Mouse (Mus musculus): ENCODE data around the gene Rab11fip4.

The Rab11fip4 gene

DNA sequence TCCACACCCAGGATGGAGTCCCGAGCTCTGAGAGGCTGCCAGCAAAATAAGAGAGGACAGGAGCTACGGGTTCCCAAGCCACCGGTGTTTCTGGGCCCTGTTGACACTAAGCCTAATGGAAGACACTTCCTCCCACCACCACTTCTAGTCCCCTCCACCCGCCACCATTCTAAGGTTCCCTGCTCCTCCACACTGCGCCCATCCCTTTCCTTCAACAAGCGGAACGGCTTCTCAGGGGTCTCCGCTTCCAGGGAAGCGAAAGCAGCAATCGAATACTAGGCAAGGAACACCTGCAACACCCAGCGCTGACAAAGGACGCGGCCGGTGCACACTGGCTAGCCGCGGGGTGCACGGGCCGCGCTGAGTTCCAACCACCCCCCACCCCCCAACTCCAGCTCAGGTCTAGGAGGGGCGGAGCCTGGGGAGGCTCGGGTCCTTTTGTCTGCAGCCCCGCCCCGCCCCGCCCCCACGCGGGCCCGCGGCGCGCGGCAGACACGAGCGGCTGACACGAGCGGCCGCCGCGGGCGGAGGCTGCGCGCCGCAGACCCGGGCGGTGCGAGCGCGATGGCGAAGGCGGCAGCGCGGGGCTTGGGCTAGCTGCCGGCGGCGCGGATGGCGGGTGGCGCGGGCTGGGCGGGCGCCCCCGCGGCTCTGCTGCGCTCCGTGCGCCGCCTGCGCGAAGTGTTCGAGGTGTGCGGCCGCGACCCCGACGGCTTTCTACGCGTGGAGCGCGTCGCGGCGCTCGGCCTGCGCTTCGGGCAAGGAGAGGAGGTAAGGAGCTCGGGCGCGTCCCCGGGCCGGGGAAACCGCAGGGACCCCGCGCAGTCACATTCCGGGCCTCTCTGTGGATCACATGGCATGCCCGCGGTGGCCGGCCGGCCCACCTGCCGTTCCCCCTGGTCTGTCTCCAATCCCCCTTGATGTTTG lies at the start of gene Rab11fip4:
Gene Rab11fip4 (plus strand): TSS at position 549 of the 927 bp plus-strand sequence.
- in situ Hi-C loops (cut with MboI, MseI): no loop called here

- in situ Hi-C loops (cut with MboI, MseI): no loop called here
Measured at GRCm38 (mm10) chr11:79552622-79553021, 38.4 kb upstream of the Rab11fip4 start.

DNA sequence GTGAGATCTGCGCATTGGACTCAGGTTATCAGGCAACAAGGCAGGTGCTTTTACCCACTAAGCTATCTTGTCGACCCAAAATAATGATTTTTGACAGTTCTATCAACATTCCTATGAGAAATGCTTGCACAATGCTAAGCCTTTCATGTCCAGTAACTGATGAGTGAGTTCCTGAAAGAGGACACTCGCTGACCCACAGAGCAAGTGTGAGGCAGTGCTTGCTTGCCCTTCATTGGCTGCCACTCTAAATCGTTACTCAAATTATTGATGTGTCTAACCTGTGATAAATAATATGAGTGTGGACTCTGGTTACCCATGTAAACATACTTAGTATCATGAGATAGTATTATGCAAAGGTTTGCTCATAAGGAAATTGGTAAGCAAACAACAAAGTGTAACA lies 30.5 kb upstream of the Rab11fip4 start:
- in situ Hi-C loops (cut with MboI, MseI): no loop called here

- in situ Hi-C loops (cut with MboI, MseI): no loop called here
Measured at GRCm38 (mm10) chr11:79563493-79563892, 27.5 kb upstream of the Rab11fip4 start.

DNA sequence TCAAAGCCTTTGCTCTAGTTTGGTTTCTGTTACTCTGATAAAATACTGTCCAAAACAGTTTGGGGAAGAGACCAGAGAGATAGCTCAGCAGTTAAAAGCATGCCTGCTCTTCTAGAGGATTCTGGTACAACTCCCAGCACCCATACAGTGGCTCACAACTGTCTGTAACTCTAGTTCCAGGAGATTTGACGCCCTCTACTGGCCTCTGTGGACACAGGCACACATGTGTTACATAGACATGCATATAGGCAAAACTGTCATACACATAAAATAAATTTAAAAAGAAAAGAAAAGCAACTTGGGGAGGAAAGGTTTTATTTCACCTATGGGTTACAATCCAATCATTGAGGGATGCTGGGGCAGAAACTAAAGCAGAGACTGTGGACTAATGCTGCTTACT lies 24.1 kb upstream of the Rab11fip4 start:
- in situ Hi-C loops (cut with MboI, MseI): no loop called here

DNA sequence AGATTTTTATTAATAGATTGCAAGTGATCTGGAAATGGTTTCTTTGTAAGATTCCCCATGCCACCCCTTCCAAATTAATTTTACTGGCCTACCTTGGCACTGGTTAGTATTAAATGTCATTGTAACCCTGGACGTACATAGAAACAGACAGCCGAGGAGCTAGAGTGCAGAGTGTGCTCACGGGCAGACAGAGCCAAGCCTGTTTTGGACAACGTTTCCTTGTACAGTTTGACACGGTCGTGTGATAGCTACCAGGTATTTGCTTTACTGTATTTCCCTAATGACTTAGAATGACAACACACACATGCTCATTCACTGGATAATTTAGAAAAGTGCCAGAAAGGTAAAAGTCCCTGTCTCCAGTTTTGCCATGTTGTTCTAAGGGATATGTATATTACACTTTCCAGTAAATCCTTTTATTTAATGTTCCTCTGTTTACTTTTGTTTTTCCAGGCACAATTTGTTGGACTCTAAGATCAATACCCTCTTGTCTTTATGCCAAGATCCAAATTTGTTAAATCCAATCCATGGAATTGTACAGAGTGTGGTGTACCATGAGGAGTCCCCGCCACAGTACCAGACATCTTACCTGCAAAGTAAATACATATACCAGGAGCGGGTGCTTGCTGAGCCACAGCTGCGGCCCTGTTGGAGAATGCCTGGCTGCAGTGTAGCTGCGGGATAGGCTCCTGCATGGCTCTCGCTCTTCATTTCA lies 22.7 kb upstream of the Rab11fip4 start:
- in situ Hi-C loops (cut with MboI, MseI): no loop called here

- in situ Hi-C loops (cut with MboI, MseI): loop anchor here (10.0 kb wide), 1 partner anchor 76 kb away; no protein-coding TSS in a partner anchor
Measured at GRCm38 (mm10) chr11:79570319-79570718, 20.7 kb upstream of the Rab11fip4 start.

GRCm38 (mm10) chr11:79573836-79574235 lies 17.2 kb upstream of the Rab11fip4 start:
- in situ Hi-C loops (cut with MboI, MseI): loop anchor here (10.0 kb wide), 1 partner anchor 79 kb away; no protein-coding TSS in a partner anchor

GRCm38 (mm10) chr11:79575383-79576073 lies 15.5 kb upstream of the Rab11fip4 start:
- in situ Hi-C loops (cut with MboI, MseI): loop anchor here (10.0 kb wide), 1 partner anchor 81 kb away; no protein-coding TSS in a partner anchor

GRCm38 (mm10) chr11:79577741-79578140 lies 13.3 kb upstream of the Rab11fip4 start:
- in situ Hi-C loops (cut with MboI, MseI): loop anchor here (10.0 kb wide), 1 partner anchor 83 kb away; no protein-coding TSS in a partner anchor

GRCm38 (mm10) chr11:79580660-79581059 lies 10.4 kb upstream of the Rab11fip4 start:
- in situ Hi-C loops (cut with MboI, MseI): loop anchor here (10.0 kb wide), 1 partner anchor 334 kb away; no protein-coding TSS in a partner anchor

GRCm38 (mm10) chr11:79581257-79581656 lies 9.8 kb upstream of the Rab11fip4 start:
- in situ Hi-C loops (cut with MboI, MseI): loop anchor here (10.0 kb wide), 1 partner anchor 334 kb away; no protein-coding TSS in a partner anchor

- in situ Hi-C loops (cut with MboI, MseI): loop anchor here (10.0 kb wide), 1 partner anchor 331 kb away; no protein-coding TSS in a partner anchor
Measured at GRCm38 (mm10) chr11:79584191-79584590, 6.8 kb upstream of the Rab11fip4 start.

DNA sequence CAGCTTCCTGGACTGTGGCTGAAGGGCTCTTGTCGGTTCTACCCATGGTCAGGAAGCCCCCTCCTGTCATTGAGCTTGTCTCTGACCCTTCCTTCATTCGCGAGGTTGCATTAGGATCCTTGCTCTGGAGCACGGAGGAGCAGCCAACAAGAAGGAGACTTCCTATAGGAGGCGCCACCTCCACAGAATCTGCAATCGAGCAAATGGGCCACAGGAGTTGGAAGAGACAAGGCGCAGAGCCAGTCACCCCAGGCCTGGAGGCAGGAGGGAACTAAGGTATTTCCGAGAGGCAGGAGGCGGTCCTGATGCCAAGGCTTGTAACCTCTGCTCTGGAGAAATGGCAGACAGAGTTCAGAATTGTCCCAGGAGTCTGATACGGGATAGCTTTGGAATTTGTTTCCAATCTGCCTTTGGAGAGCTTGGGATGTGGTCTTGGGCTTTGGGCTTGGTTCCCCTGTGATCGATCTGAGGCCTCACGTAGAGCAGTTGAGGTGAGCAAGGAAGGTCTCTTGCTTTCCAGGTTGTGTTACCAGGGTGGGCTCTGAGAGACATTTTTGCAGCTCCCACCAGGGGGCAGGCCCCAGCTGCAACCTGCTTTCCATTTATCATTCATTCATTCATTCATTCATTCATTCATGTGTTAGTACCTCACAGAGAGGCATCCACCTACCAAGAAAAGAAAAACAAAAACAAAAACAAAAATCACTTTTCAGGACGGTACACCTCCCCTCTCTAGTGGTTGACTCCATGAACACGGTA lies 1.5 kb upstream of the Rab11fip4 start:
- in situ Hi-C loops (cut with MboI, MseI): loop anchor here (5.0 to 10.0 kb wide), 2 partner anchors 98 to 325 kb away; no protein-coding TSS in a partner anchor

DNA sequence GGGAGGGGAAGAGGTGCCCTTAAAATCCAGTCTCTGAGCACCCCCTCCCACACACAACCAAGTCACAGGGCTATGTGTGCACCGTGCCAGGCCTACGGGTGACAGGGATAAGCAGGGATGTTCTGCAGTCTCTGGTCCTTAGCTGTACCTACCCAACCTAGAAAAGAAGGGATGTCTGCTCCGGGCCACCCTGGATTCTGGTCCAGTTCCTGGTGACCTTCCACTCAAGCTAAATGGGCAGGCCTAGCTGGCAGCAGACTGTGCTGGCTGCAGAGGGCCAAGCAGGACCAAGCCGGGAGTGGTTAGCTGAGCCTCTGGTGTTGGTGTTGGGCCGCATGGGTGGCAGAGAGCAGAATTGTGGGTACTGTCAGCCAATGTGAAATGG lies 571 bp downstream of the Rab11fip4 start:
- in situ Hi-C loops (cut with MboI, MseI): no loop called here

DNA sequence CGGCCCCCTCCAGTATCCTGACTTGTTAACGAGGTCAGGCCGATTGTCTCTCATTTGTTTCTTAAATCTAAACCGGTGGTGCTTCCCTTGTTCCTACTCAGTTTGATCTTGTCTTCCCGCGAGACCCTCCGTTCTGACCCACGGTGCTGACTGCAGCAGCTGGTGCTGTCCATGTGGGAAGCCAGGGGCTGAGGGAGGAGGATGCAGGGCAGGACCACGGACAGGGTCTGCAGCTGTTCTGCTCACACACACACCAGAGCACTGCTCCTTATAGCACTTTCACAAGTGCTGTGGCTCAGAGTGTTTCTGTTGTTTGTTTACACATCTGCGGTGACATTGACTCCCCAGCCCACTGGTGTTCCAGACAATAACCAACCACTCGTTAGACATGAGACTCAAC lies 2.5 kb downstream of the Rab11fip4 start:
- in situ Hi-C loops (cut with MboI, MseI): no loop called here

DNA sequence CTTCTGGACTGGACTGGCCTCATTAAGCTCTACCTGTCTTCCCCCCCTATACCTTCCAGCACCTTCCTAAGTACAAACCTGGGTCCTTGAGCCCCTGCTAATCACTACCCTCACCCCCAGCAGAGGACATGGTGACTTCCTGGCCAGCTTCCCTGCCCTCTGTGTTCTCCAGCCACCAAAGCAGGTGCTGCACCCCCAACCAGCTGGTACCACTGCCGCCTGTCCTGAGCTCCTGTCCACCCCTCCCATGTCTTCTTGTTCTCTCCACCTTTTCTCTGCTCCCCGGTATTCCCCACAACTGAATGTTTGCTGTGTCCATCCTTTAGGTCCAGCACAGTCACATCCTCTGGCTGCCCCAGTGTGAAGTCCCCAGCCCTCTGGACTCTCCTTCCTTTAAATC lies 19.4 kb downstream of the Rab11fip4 start:
- in situ Hi-C loops (cut with MboI, MseI): no loop called here

DNA sequence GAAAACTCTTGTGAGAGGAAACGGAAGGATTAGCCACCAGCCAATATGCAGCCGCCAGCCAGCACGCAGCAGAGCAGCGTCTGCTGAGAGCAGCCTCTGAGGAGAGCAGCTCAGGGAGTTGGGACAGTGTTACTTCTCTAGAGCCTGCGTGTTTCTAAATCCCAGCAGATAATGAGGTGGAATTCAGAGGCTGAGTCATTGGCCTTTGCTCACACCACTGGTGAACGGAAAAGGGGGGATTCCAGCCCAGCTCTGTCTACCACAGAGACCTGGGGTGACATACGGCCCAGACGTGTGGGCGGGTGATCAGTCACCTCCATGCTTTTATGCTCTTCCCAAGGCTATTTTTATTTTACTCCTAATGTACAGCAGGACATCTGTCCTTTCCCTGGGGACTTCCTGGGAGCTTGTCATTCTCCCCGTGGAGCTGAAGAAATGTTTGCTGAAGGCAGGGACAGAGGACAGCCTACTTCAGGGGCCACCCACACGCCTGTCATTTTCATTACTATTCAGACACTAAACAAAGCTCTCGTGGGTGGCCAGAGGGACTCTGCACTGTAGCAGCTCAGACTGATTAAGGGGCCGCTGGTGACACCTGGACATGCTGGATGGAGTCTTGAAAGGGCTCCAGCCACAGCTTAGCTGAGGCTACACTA lies 20.1 kb downstream of the Rab11fip4 start:
- in situ Hi-C loops (cut with MboI, MseI): no loop called here

DNA sequence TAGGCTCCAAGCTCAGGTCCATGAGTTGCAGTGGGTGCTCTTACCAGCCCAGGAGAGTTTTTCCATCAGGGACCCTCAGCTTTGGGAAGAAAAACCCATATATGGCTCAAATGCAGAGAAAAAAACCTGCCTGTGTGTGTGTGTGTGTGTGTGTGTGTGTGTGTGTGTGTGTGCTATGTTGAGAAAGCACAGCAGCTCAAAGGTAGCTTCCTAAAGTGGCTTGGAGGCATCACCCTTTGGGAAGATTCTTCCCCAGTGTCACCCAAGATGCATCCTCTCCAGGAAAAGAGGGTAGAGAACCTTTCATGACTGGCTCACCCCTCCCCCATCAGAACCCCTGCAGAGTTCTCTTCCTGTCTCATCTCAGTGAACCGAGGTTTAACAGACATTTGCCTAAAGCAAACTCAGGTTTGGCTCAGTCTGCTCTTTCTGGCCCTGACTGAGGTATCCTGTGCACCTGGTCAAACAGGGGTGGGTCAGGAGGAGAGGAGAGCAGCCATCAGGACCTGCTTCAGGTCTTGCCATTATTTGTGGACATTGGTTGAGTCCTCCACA lies 21.1 kb downstream of the Rab11fip4 start:
- in situ Hi-C loops (cut with MboI, MseI): no loop called here

DNA sequence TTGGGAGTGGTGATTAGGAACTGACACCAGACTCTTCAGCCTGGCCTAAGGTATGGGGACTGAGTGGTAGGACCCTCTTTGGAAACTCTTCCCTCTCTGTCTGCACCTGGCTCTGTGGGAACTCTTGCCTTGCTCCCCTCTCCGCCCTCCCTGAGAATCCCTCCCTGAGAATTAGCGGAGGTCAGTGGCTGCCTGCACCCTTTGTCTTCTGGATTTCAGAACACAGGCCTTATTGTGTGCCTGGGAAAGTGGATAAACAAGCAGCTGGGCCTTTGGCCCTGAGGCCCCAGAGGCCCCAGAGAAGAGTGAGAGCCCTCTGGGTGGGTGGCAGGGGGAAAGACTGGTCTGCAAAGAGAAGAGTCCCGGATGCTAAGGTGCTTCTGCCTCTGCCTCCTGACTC lies 22.1 kb downstream of the Rab11fip4 start:
- in situ Hi-C loops (cut with MboI, MseI): no loop called here
